Comparison of ENCODE assay signal across 7 mouse cellular contexts in the genomic region with DNA sequence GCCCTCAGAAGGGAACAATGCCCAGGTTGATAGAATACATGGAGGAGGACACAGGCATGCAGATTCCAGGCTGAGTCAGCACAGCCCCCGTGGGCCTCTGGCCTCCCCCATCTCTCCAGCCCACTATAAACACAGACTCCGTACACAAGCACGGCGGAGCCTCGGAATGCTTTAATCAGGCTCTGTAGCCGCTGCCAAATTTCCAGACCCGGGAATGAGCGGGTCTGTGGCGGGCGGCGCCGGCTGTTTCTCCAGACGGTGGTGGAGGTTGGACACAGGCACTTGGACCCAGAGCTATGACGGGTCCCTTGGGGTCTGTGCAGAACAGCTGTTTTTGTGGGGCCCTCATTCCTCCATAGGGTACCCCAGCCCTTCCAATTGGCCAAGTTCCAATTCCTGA. TPM values are rescaled to one million over a fixed set of nuclear protein-coding genes. Genes with fewer than 3 reads are reported as not detected.
DNase-seq lines count a peak whose midpoint lies in the region; ATAC-seq and TF ChIP-seq lines count a peak whose summit lies in the region.

No protein-coding gene starts in this region.

- H3K4me2 ChIP-seq in lung, embryonic 15.5 days: 0 out of 2 replicates have a peak overlapping the region, but pooled peaks have one; percentile 1
- no peak overlapping the region for H3K4me2 ChIP-seq in forebrain, embryonic 15.5 days (replicated peaks)

- DNase-seq in lung, adult 2 months: no peak
- peak; percentile 73 for DNase-seq in heart, postnatal 4 days
- DNase-seq in lung, postnatal 36 days: peak; percentile 18
- DNase-seq in thymus, postnatal 0 days (ENCODE audit: low spot score): no peak
- DNase-seq in spleen, adult 18-20 months: no peak

- no peak overlapping the region for H3K4me3 ChIP-seq in lung, embryonic 15.5 days
- H3K4me3 ChIP-seq in lung, adult 2 months (replicated peaks; ENCODE audit: extremely low read depth, low read depth, low read length): no peak overlapping the region
- H3K4me3 ChIP-seq in forebrain, embryonic 15.5 days: no peak overlapping the region

- TF ChIP-seq CTCF in lung, adult 2 months (IDR thresholded peaks at IDR 0.05; ENCODE audit: insufficient read depth, low read length): no peak

- H3K27me3 ChIP-seq in lung, embryonic 15.5 days: no peaks in the 10 kb centered on the region
- H3K27me3 ChIP-seq in forebrain, embryonic 15.5 days: no peaks in the 10 kb centered on the region

- peak overlapping the region; percentile 39; the same call in 1 of the 2 replicates for H3K27ac ChIP-seq in lung, embryonic 15.5 days
- no peak overlapping the region for H3K27ac ChIP-seq in forebrain, embryonic 15.5 days (replicated peaks)

- ATAC-seq in lung, embryonic 15.5 days (ENCODE audit: borderline replicate concordance, extremely low read depth, low FRiP score, low TSS enrichment): peak; percentile 66
- peak; percentile 30 for ATAC-seq in forebrain, embryonic 15.5 days (replicated peaks)

- no peaks in the 10 kb centered on the region for H3K36me3 ChIP-seq in lung, embryonic 15.5 days
- H3K36me3 ChIP-seq in forebrain, embryonic 15.5 days: no peaks in the 10 kb centered on the region

- TF ChIP-seq POLR2A in lung, adult 2 months (IDR thresholded peaks at IDR 0.05; ENCODE audit: borderline replicate concordance, extremely low read depth, low read depth, low read length): no peak

- 16% methylated on average over 14 of the region's 14 CpGs for WGBS in lung, embryonic 15.5 days
- 26% methylated on average over 14 of the region's 14 CpGs for WGBS in lung, adult 2 months
- 40% methylated on average over 14 of the region's 14 CpGs for WGBS in forebrain, embryonic 15.5 days

- peaks cover 41% of the 10 kb centered on the region for H3K4me1 ChIP-seq in lung, embryonic 15.5 days
- no peaks in the 10 kb centered on the region for H3K4me1 ChIP-seq in lung, adult 2 months (ENCODE audit: control insufficient read depth, insufficient read depth, low read length)
- H3K4me1 ChIP-seq in forebrain, embryonic 15.5 days: peaks cover 26% of the 10 kb centered on the region

- no peaks in the 10 kb centered on the region for H3K9me3 ChIP-seq in lung, embryonic 15.5 days
- no peaks in the 10 kb centered on the region for H3K9me3 ChIP-seq in forebrain, embryonic 15.5 days

- no peak overlapping the region for H3K9ac ChIP-seq in lung, embryonic 15.5 days
- no peak overlapping the region for H3K9ac ChIP-seq in forebrain, embryonic 15.5 days (replicated peaks)

RNA-seq across cellular contexts. Expression of a gene that starts 20.4 kb away (rescaled TPM):
- polyA plus RNA-seq in lung, embryonic 15.5 days (2015; fragmentation: Nextera tagmentation; extraction: Ambion mirVana): 14.2 and 17.6 TPM in 2 replicates
- 18.7 and 20.4 TPM in 2 replicates for polyA plus RNA-seq in lung, adult 2 months (2012; rRNA removed)
- 41.0 and 42.2 TPM in 2 replicates for polyA plus RNA-seq in forebrain, embryonic 15.5 days (2015; fragmentation: Nextera tagmentation; extraction: Ambion mirVana)
- 10 to 100 TPM; 12.8 to 15.4 TPM for total RNA-seq in heart, postnatal 4 days (2021)
- 7.4 and 8.0 TPM in 2 replicates for polyA plus RNA-seq in thymus, postnatal 0 days (2015; fragmentation: Nextera tagmentation; extraction: Ambion mirVana)

RNA-seq across cellular contexts. Expression of a gene that starts 45.6 kb away (rescaled TPM):
- polyA plus RNA-seq in lung, embryonic 15.5 days (2015; fragmentation: Nextera tagmentation; extraction: Ambion mirVana): 0.46 and 0.70 TPM in 2 replicates
- 0.51 and 1.3 TPM in 2 replicates for polyA plus RNA-seq in lung, adult 2 months (2012; rRNA removed)
- polyA plus RNA-seq in forebrain, embryonic 15.5 days (2015; fragmentation: Nextera tagmentation; extraction: Ambion mirVana): 0.14 TPM in 1 of 2 replicates, not detected in the other
- total RNA-seq in heart, postnatal 4 days (2021): 1 to 10 TPM; 2.5 to 2.6 TPM
- polyA plus RNA-seq in thymus, postnatal 0 days (2015; fragmentation: Nextera tagmentation; extraction: Ambion mirVana): 1.6 and 2.2 TPM in 2 replicates

RNA-seq across cellular contexts. Expression of a gene that starts 57.8 kb away (rescaled TPM):
- polyA plus RNA-seq in lung, embryonic 15.5 days (2015; fragmentation: Nextera tagmentation; extraction: Ambion mirVana): 26.2 and 27.1 TPM in 2 replicates
- polyA plus RNA-seq in lung, adult 2 months (2012; rRNA removed): 51.3 and 57.2 TPM in 2 replicates
- polyA plus RNA-seq in forebrain, embryonic 15.5 days (2015; fragmentation: Nextera tagmentation; extraction: Ambion mirVana): 19.3 and 21.4 TPM in 2 replicates
- 1 to 10 TPM; 8.2 to 9.2 TPM for total RNA-seq in heart, postnatal 4 days (2021)
- polyA plus RNA-seq in thymus, postnatal 0 days (2015; fragmentation: Nextera tagmentation; extraction: Ambion mirVana): 8.0 and 8.4 TPM in 2 replicates

Comparison
In these comparisons a context has a peak if more than half of its experiments do, and no peak if none do; other contexts are left out.
1. DNase-seq: peak in heart, postnatal 4 days (single experiment) and lung, postnatal 36 days (single experiment); none in lung, adult 2 months (single experiment), thymus, postnatal 0 days (single experiment) and spleen, adult 18-20 months (0 of 2).